Mouse (Mus musculus) kidney, adult 2 months (tissue): ENCODE results near the gene Gm6034. TPM values are rescaled to one million over a fixed set of nuclear protein-coding genes. Genes with fewer than 3 reads are reported as not detected.
"Not testable (repeated sequence)": the region's sequence is repeated elsewhere in the genome, so short reads cannot be mapped to it uniquely, and the experiment has no call there.

Experiments
- DNase-seq: peaks from one replicate; pipeline ENCODE4 v3.0.0; 2021
- H3K27ac ChIP-seq: fragments of 200-500 bp; 2 replicates; pipeline ENCODE4 v1.5.1; 2012; ENCODE audit warnings: low read depth, low read length, control low read depth, inconsistent platforms; ENCODE audit not compliant: insufficient read depth
- H3K27me3 ChIP-seq: fragments of 200-500 bp; replicated peaks from 2 replicates; pipeline ENCODE4 v1.6.1; 2012; ENCODE audit warnings: mild to moderate bottlenecking, moderate library complexity, low read length, inconsistent platforms; ENCODE audit not compliant: control insufficient read depth, insufficient read depth
- H3K36me3 ChIP-seq: fragments of 200-500 bp; 2 replicates; pipeline ENCODE4 v1.6.1; 2012; ENCODE audit warnings: mild to moderate bottlenecking, moderate library complexity, low read length, inconsistent platforms; ENCODE audit not compliant: control insufficient read depth, insufficient read depth
- H3K4me1 ChIP-seq: fragments of 200-500 bp; 2 replicates; pipeline ENCODE4 v1.6.1; 2011; ENCODE audit warnings: low read length; ENCODE audit not compliant: control insufficient read depth, insufficient read depth
- H3K4me3 ChIP-seq: fragments of 200-500 bp; 2 replicates; pipeline ENCODE4 v1.5.1; 2011; ENCODE audit warnings: mild to moderate bottlenecking, low read depth, low read length, control low read depth; ENCODE audit not compliant: insufficient read depth
- CTCF ChIP-seq: fragments of 200-500 bp; conservative IDR thresholded peaks from 2 replicates; pipeline ENCODE4 v1.5.1; 2011; ENCODE audit warnings: low read depth, mild to moderate bottlenecking, control low read depth, low read length, moderate library complexity, mixed read lengths; ENCODE audit not compliant: insufficient read depth, insufficient read length
- POLR2A ChIP-seq: fragments of 200-500 bp; IDR thresholded peaks from one replicate; pipeline ENCODE4 v1.6.1; 2011; ENCODE audit warnings: low read depth, low read length, control low read depth
- WGBS: fragments of 180-500 bp; shearing (Covaris S2); methylation state at CpG from one replicate; pipeline ENCODE4 v1.1.7; 2018; 5-methylcytosine and 5-hydroxymethylcytosine counted together
- polyA plus RNA-seq: library from polyadenylated mRNA; depleted of rRNA; stranded (reverse); fragments of >200 nt; gene quantifications from 2 replicates; pipeline ENCODE4 v1.2.3, GENCODE M21; 2012

Gene Gm6034
- polyA plus RNA-seq, 1 experiment = not detected

- not testable (repeated sequence) for H3K27me3 ChIP-seq, H3K36me3 ChIP-seq, H3K4me1 ChIP-seq
- peak; percentile 76 for DNase-seq
- TF ChIP-seq CTCF = peak; percentile 41; the same call in 1 of the 2 replicates
- H3K4me3 ChIP-seq = peak overlapping the region; percentile 53
- peak overlapping the region; percentile 46; the same call in 1 of the 2 replicates for H3K27ac ChIP-seq
- WGBS = under 1% methylated on average over 40 of the region's 40 CpGs
Observed at GRCm38 (mm10) chr17:36031583-36032331, 11.0 kb upstream of the Gm6034 start.

GRCm38 (mm10) chr17:36032351-36032875, 10.3 kb upstream of the Gm6034 start, which contains the start of gene H2-T23:
Gene H2-T23 (minus strand): TSS chr17:36032855.
- H3K27ac ChIP-seq = peak within 1 kb of the TSS; percentile 46; the same call in 1 of the 2 replicates
- not testable (repeated sequence) for H3K36me3 ChIP-seq, H3K4me1 ChIP-seq, H3K27me3 ChIP-seq
- peak within 1 kb of the TSS; percentile 53 for H3K4me3 ChIP-seq
- TF ChIP-seq POLR2A = peak; percentile 6
- DNase-seq = peak; percentile 89
- 1% methylated on average over 25 of the region's 25 CpGs for WGBS

- H3K4me3 ChIP-seq, DNase-seq, H3K36me3 ChIP-seq, H3K27me3 ChIP-seq, H3K4me1 ChIP-seq: not testable (repeated sequence)
- peak overlapping the region; percentile 55; the same call in 1 of the 2 replicates for H3K27ac ChIP-seq
- WGBS = 69% methylated on average over 3 of the region's 3 CpGs
Observed at GRCm38 (mm10) chr17:36034524-36034923, 8.2 kb upstream of the Gm6034 start.

DNA sequence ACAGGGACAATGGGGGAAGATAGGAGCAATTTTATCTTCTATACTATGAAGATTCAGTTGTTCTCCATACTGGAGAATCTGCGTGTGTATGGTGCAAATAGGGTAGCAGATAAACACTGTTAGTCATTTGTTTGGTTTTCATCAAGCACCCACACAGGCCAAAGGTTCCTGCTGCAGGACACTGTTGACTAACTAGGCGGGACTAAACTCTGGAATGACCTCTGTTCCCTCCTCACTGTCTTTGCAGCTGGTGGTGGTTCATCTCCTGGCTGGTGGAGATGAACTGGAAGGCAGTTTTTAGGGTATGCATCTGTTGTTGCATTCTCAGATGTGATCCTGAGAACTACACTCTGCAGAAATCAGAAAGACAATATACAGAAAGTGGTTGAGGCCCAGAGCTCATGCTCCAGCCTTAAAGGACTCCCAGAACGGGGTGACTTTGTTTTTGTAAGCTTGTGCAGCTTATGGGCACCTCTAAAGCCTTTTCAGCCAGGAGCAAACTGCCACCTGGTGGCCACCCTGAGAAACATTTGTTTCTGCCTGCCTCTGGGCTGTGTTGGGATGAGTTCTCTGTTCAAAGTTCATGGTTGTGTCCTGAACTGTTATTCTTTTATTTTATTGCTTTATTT, 7.6 kb upstream of the Gm6034 start:
- not testable (repeated sequence) for H3K27me3 ChIP-seq, H3K4me3 ChIP-seq, H3K4me1 ChIP-seq, H3K36me3 ChIP-seq
- TF ChIP-seq CTCF = peak; percentile 39
- peak; percentile 87 for DNase-seq
- WGBS = 28% methylated on average over 3 of the region's 3 CpGs
- peak overlapping the region; percentile 55; the same call in 1 of the 2 replicates for H3K27ac ChIP-seq

DNA sequence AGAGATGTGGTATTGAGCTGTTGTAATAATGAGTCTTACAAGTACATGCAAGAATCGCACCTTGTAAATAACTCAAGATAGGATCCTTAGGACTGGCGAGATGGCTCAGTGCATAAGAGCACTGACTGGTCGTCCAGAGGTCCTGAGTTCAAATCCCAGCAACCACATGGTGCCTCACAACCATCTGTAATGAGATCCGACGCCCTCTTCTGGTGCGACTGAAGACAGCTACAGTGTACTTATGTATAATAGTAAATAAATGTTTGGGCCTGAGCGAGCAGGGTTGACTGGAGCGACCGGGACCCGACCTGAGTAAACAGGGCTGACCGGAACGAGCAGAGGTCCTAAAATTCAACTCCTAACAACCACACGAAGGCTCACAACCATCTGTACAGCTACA, 6.6 kb upstream of the Gm6034 start:
- WGBS = 85% methylated on average over 13 of the region's 13 CpGs
- DNase-seq, H3K27me3 ChIP-seq, H3K4me3 ChIP-seq, H3K4me1 ChIP-seq, H3K27ac ChIP-seq, H3K36me3 ChIP-seq: not testable (repeated sequence)

DNA sequence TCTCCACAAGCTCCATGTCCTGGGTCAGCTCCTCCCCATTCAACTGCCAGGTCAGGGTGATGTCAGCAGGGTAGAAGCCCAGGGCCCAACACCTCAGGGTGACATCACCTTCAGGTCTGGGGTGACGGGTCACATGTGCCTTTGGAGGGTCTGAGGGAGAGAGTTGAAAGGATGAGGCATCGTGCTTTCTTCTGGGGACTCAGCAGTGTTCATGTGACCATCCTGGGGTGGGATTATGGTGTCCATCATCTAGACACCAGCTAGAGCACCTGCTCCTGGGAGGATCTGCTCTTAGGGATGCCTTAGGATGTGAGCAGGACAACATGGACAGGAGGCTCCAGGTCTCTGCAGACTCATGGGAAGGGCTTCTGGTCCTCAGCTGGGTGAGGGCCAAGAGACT, 2.2 kb upstream of the Gm6034 start:
- not testable (repeated sequence) for H3K4me3 ChIP-seq, H3K36me3 ChIP-seq, DNase-seq, H3K27ac ChIP-seq, H3K27me3 ChIP-seq, H3K4me1 ChIP-seq
- 97% methylated on average over 2 of the region's 2 CpGs for WGBS

DNA sequence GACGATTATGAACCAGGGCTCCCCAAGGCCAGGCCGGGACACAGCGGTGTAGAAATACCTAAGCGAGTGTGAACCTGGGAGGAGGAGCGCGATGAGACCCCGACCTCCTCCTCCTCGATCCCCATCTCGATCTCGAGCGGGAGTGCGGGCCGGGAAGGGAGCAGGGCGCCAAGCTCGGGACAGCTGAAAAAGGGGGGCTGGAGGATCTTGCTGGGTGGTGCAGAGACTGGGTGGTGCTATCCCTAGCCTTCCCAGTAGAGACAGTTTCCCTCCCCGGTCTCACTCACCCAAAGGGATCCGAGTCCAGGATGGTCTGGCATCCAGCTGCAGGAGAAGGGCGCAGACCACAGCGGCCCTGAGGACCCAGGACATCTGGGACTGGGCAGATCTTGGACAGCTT, 706 bp upstream of the Gm6034 start:
- not testable (repeated sequence) for H3K27me3 ChIP-seq, H3K4me1 ChIP-seq, DNase-seq, H3K36me3 ChIP-seq
- 2% methylated on average over 19 of the region's 19 CpGs for WGBS
- H3K4me3 ChIP-seq = peak overlapping the region; percentile 62
- peak overlapping the region; percentile 32; the same call in 1 of the 2 replicates for H3K27ac ChIP-seq
